Mouse (Mus musculus): ENCODE data around the gene Zfp994.
"Not testable (repeated sequence)": the region's sequence is repeated elsewhere in the genome, so short reads cannot be mapped to it uniquely, and the experiment has no call there.

Gene Zfp994

GRCm38 (mm10) chr17:22225422-22226012 lies at the start of gene Zfp994:
TSS of gene Zfp994 (minus strand) at chr17:22225616.
- DNase-seq (ENCODE audit: low spot score in 2 of 2), result peak; percentile 89

- DNase-seq (ENCODE audit: low spot score in 2 of 2), result not testable (repeated sequence)
Measured at GRCm38 (mm10) chr17:22230701-22231100, 5.3 kb upstream of the Zfp994 start.

GRCm38 (mm10) chr17:22225015-22225414 lies 401 bp downstream of the Zfp994 start:
- not testable (repeated sequence) for DNase-seq (ENCODE audit: low spot score in 2 of 2)

GRCm38 (mm10) chr17:22165722-22166294 lies 59.6 kb downstream of the Zfp994 start, which contains the start of gene Zfp947:
TSS of gene Zfp947 (minus strand) at chr17:22166190.
- peak; percentile 1 to 3 for DNase-seq (ENCODE audit: low spot score in 2 of 2)

GRCm38 (mm10) chr17:22165304-22165703 lies 60.1 kb downstream of the Zfp994 start:
- DNase-seq (ENCODE audit: low spot score in 2 of 2), result not testable (repeated sequence)

- DNase-seq (ENCODE audit: low spot score in 2 of 2), result not testable (repeated sequence)
Measured at GRCm38 (mm10) chr17:22153951-22154350, 71.5 kb downstream of the Zfp994 start.

Data from spleen, postnatal 36 days (tissue).